Mouse (Mus musculus): ENCODE data around the gene Cds1.
"Not testable (repeated sequence)": the region's sequence is repeated elsewhere in the genome, so short reads cannot be mapped to it uniquely, and the experiment has no call there.

DNA sequence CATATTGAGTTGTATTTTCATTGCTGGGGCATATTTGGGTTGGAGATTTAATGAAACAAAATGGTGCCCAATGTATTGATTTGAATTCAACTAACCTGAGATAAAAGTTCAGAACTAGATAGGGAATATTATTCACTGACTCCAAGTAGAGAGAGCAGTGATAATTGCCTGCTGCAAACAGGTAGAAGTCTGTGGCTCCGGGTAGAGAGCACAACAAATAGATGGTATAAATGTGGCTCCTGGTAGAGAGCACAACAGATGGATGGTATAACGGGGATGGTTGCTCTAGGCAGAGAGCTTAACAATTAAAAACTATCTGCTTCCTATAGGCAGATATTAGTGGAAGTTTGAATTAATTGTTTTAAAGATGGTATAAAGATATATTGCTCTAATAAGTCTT lies 72.7 kb downstream of the Cds1 start:
- not testable (repeated sequence) for TF ChIP-seq CTCF, EP300 (IDR thresholded peaks at IDR 0.05; ENCODE audit: low read depth)

Data from liver, embryonic 14.5 days (tissue).